Mouse (Mus musculus) heart, postnatal 4 days (tissue): ENCODE measurements at regions not wholly inside any gene's neighbourhood (a gene's known extent, or its start where the extent isn't known, plus 50 kb on each side); places are given as distances from the start of the nearest gene placed in this dataset.

ENCODE experiments used
- DNase-seq: peaks from one replicate; pipeline ENCODE4 v3.0.0; 2021

GRCm38 (mm10) chr2:79548039-79548600 lies 87.0 kb upstream of the Itprid2 start:
- DNase-seq, result no peak

GRCm38 (mm10) chr2:79549781-79550180 lies 85.4 kb upstream of the Itprid2 start:
- no peak for DNase-seq

- no peak for DNase-seq
Measured at GRCm38 (mm10) chr2:79550432-79550831, 84.7 kb upstream of the Itprid2 start.

- DNase-seq, result no peak
Measured at GRCm38 (mm10) chr2:79552481-79552880, 82.7 kb upstream of the Itprid2 start.

- no peak for DNase-seq
Measured at GRCm38 (mm10) chr2:79555395-79555794, 79.8 kb upstream of the Itprid2 start.

- DNase-seq, result no peak
Measured at GRCm38 (mm10) chr2:79557361-79557760, 77.8 kb upstream of the Itprid2 start.

- no peak for DNase-seq
Measured at GRCm38 (mm10) chr2:79566280-79566933, 68.7 kb upstream of the Itprid2 start.

GRCm38 (mm10) chr2:79567413-79567934 lies 67.7 kb upstream of the Itprid2 start:
- DNase-seq, result no peak

- no peak for DNase-seq
Measured at GRCm38 (mm10) chr2:79569663-79570062, 65.5 kb upstream of the Itprid2 start.

GRCm38 (mm10) chr2:79571910-79572309 lies 63.2 kb upstream of the Itprid2 start:
- no peak for DNase-seq

GRCm38 (mm10) chr2:79575074-79575473 lies 60.1 kb upstream of the Itprid2 start:
- no peak for DNase-seq

- DNase-seq, result no peak
Measured at GRCm38 (mm10) chr2:79585022-79585774, 50.0 kb upstream of the Itprid2 start.
